Mouse (Mus musculus) heart, adult 2 months (tissue): ENCODE measurements around the gene Pmfbp1. TPM values are rescaled to one million over a fixed set of nuclear protein-coding genes. Genes with fewer than 3 reads are reported as not detected.

Experiments
- DNase-seq, 2 experiments: peaks; one replicate each; pipeline ENCODE4 v3.0.0; 2021
- H3K27ac ChIP-seq: fragments of 200-600 bp; 2 replicates; pipeline ENCODE4 v1.8.1; 2022
- H3K27me3 ChIP-seq: fragments of 200-500 bp; 2 replicates; pipeline ENCODE4 v1.6.1; 2012; ENCODE audit warnings: mild to moderate bottlenecking, low read length, inconsistent platforms, mixed read lengths; ENCODE audit not compliant: control insufficient read depth, insufficient read depth
- H3K36me3 ChIP-seq: fragments of 200-500 bp; 2 replicates; pipeline ENCODE4 v1.6.1; 2012; ENCODE audit warnings: low read length, inconsistent platforms; ENCODE audit not compliant: control insufficient read depth, insufficient read depth
- H3K4me1 ChIP-seq: fragments of 200-500 bp; 2 replicates; pipeline ENCODE4 v1.6.1; 2011; ENCODE audit warnings: low read length; ENCODE audit not compliant: control insufficient read depth, insufficient read depth
- H3K4me3 ChIP-seq: fragments of 200-600 bp; 2 replicates; pipeline ENCODE4 v1.8.1; 2022
- H3K79me2 ChIP-seq: fragments of 200-500 bp; replicated peaks from 2 replicates; pipeline ENCODE4 v1.6.1; 2012; ENCODE audit warnings: mild to moderate bottlenecking, inconsistent platforms, low read length, moderate library complexity, mixed read lengths; ENCODE audit not compliant: control insufficient read depth, insufficient read depth
- H3K9ac ChIP-seq: fragments of 200-500 bp; 2 replicates; pipeline ENCODE4 v1.6.1; 2012; ENCODE audit warnings: low read depth, mild to moderate bottlenecking, control low read depth, inconsistent platforms, low read length, mixed read lengths
- CTCF ChIP-seq: fragments of 200-600 bp; IDR thresholded peaks from 2 replicates; pipeline ENCODE4 v1.8.1; 2022; ENCODE audit warnings: antibody characterized with exemption, mild to moderate bottlenecking, moderate library complexity
- EP300 ChIP-seq: fragments of 200-500 bp; IDR thresholded peaks from 2 replicates; pipeline ENCODE4 v1.6.1; 2011; ENCODE audit warnings: low read depth, low read length, control low read depth; ENCODE audit not compliant: insufficient read depth
- POLR2A ChIP-seq: fragments of 200-500 bp; IDR thresholded peaks from 2 replicates; pipeline ENCODE4 v1.6.1; 2011; ENCODE audit warnings: mild to moderate bottlenecking, low read depth, low read length, control low read depth; ENCODE audit not compliant: insufficient read depth
- WGBS: fragments of 180-500 bp; shearing (Covaris S2); methylation state at CpG from one replicate; pipeline ENCODE4 v1.1.7; 2018; 5-methylcytosine and 5-hydroxymethylcytosine counted together
- intact Hi-C: fragments of 180-260 bp; cut with DNase I; formaldehyde crosslinking; loops from one replicate; pipeline ENCODE4 v1.15.1; 2025
- polyA plus RNA-seq: library from polyadenylated mRNA; depleted of rRNA; stranded (reverse); fragments of >200 nt; gene quantifications from 2 replicates; pipeline ENCODE4 v1.2.3, GENCODE M21; 2012
- total RNA-seq, 2 experiments: library from RNA; stranded (reverse); gene quantifications; 2 replicates each; pipeline ENCODE4 v1.2.3; 2021

Pmfbp1 gene
- total and polyA plus RNA-seq, 3 experiments: not detected

- Histone ChIP-seq H3K9ac (no peak overlapping the region), H3K4me3 (no peak overlapping the region), H3K27ac (no peak overlapping the region), H3K27me3 (no peaks in the 10 kb centered on the region), H3K36me3 (no peaks in the 10 kb centered on the region), H3K4me1 (no peaks in the 10 kb centered on the region), H3K79me2 (no peaks in the 10 kb centered on the region)
- DNase-seq: no peak
- TF ChIP-seq EP300: no peak
- TF ChIP-seq CTCF: no peak
- no peak for TF ChIP-seq POLR2A
- intact Hi-C loops: no loop called here
- 59% methylated on average over 8 of the region's 8 CpGs for WGBS
These were observed 49.1 kb downstream of the Pmfbp1 start for GRCm38 (mm10) chr8:109542748-109543519.

- Histone ChIP-seq H3K36me3 (no peaks in the 10 kb centered on the region), H3K27ac (no peak overlapping the region), H3K27me3 (no peaks in the 10 kb centered on the region), H3K4me3 (no peak overlapping the region), H3K79me2 (no peaks in the 10 kb centered on the region), H3K9ac (no peak overlapping the region), H3K4me1 (no peaks in the 10 kb centered on the region)
- no peak for DNase-seq
- TF ChIP-seq EP300 (no peak), POLR2A (no peak), CTCF (no peak)
- intact Hi-C loops: no loop called here
- WGBS: 57% methylated on average over 3 of the region's 3 CpGs
These were observed 50.2 kb downstream of the Pmfbp1 start for GRCm38 (mm10) chr8:109544049-109544448.

DNA sequence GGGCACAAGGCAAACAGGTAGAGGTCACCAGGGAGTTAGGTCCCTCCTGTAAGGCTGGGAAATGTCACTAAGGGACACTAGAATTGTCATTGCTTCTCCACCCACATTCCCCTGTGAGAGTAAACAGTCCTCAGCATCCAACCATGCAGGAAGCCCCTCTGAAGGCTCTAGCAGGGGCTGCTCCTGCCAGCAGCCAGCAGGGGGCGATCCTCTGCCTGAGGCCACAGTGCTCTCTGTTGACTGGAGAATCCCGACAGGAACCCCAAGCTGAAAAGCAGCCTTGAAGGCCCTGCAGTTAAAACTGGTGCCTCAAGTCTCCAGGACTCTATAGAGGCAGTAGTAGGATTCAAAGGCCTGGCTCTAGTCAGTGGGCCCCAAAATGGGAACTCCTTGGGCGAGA, 57.8 kb downstream of the Pmfbp1 start:
- no peak for DNase-seq

GRCm38 (mm10) chr8:109563881-109564280, 70.1 kb downstream of the Pmfbp1 start:
- Histone ChIP-seq H3K9ac (no peak overlapping the region), H3K4me1 (no peaks in the 10 kb centered on the region), H3K4me3 (no peak overlapping the region), H3K27ac (no peak overlapping the region), H3K27me3 (no peaks in the 10 kb centered on the region), H3K36me3 (no peaks in the 10 kb centered on the region; the same call in 1 of the 2 replicates), H3K79me2 (no peaks in the 10 kb centered on the region)
- no peak for DNase-seq
- 67% methylated on average over 2 of the region's 2 CpGs for whole genome bisulfite sequencing
- TF ChIP-seq EP300 (no peak), CTCF (no peak), POLR2A (no peak)
- intact Hi-C loops: loop anchor here (10.0 kb wide), 2 partner anchors 301 to 1979 kb away; partner anchors contain the start of genes Phlpp2 and Psmd7

More for the DNA sequence above, 57.8 kb downstream of the Pmfbp1 start:
- Histone ChIP-seq H3K27me3 (no peaks in the 10 kb centered on the region), H3K9ac (no peak overlapping the region), H3K27ac (no peak overlapping the region), H3K4me1 (no peaks in the 10 kb centered on the region), H3K4me3 (no peak overlapping the region), H3K79me2 (no peaks in the 10 kb centered on the region), H3K36me3 (no peaks in the 10 kb centered on the region)
- no peak for TF ChIP-seq EP300
- peak; percentile 70 for TF ChIP-seq CTCF
- TF ChIP-seq POLR2A: no peak
- WGBS: 54% methylated on average over 3 of the region's 3 CpGs
- intact Hi-C loops: no loop called here

GRCm38 (mm10) chr8:109564766-109565165, 70.9 kb downstream of the Pmfbp1 start:
- 1% methylated on average over 10 of the region's 10 CpGs for WGBS
- Histone ChIP-seq H3K36me3 (no peaks in the 10 kb centered on the region; the same call in 1 of the 2 replicates), H3K27ac (peak overlapping the region; percentile 92), H3K27me3 (no peaks in the 10 kb centered on the region), H3K4me3 (peak overlapping the region; percentile 84), H3K9ac (peak overlapping the region; percentile 58; the same call in 1 of the 2 replicates), H3K4me1 (no peaks in the 10 kb centered on the region), H3K79me2 (no peaks in the 10 kb centered on the region)
- DNase-seq: no peak
- intact Hi-C loops: loop anchor here (5.0 to 10.0 kb wide), 3 partner anchors 213 to 1980 kb away; partner anchors contain the start of genes Ap1g1, Phlpp2 and Psmd7
- TF ChIP-seq EP300: no peak
- no peak for TF ChIP-seq CTCF
- no peak for TF ChIP-seq POLR2A
